Mouse (Mus musculus): Measurements from ENCODE around the gene March9. TPM values are rescaled to one million over a fixed set of nuclear protein-coding genes. Genes with fewer than 3 reads are reported as not detected.
A peak's percentile ranks its signal among the peaks of the same experiment; 100 is the strongest.

Gene March9
- total and polyA plus RNA-seq, 2 experiments from 2014 or later = 9.8 to 84.0 TPM

DNA sequence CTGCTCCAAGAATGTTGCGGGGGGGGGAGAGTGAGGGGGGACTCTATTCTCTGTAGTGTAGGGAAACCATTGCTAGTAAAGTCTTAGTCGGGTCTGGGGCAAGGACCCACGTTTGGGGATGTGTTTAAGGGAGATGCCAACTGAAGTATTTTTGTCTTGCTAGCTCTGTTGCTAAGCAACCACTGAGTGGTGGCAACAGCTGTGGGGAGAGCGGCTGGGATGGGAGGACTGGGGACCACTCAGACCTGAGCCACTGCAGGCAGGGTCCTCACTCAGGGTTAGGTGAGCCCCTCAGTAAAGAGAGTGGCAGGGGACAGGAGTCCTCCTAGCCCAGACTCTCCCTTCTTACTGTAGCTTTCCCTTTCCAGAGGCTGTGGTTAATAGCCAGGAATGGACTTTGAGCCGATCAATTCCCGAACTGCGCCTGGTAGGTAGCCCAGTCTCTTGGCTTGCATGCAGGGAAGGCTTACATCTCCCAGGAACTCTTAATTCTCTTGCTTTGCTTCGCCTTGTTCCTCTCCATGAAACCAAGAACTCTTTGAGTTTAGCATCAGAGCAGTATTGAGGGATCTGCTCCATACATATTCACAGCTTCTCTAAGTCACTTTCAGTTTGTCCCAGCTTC lies 22.1 kb upstream of the March9 start:
- DNase-seq (ENCODE audit: low spot score) (peak; percentile 72), ATAC-seq (ENCODE audit: low FRiP score) (no peak)
- no peak for TF ChIP-seq CTCF (IDR thresholded peaks at IDR 0.05)
- no peaks in the 10 kb centered on the region for H3K27me3 ChIP-seq (ENCODE audit: insufficient read depth, low read length)
- peak overlapping the region; percentile 93 for H3K4me2 ChIP-seq (ENCODE audit: low read depth, low read length, poor library complexity, severe bottlenecking)
- peak overlapping the region; percentile 95 for H3K9ac ChIP-seq (replicated peaks; ENCODE audit: low read length, poor library complexity, severe bottlenecking)
- H3K36me3 ChIP-seq (ENCODE audit: insufficient read depth, low read length) = peaks cover 28% of the 10 kb centered on the region
- H3K4me1 ChIP-seq (ENCODE audit: insufficient read depth, low read length) = peaks cover 18% of the 10 kb centered on the region; the same call in 1 of the 2 replicates
- no peaks in the 10 kb centered on the region for H3K9me3 ChIP-seq (ENCODE audit: low read length)
- 27% methylated on average over 8 of the region's 8 CpGs for WGBS
- 0 out of 2 replicates have a peak overlapping the region, but pooled peaks have one; percentile 26 for H3K27ac ChIP-seq (ENCODE audit: low read depth, low read length)
- peak overlapping the region; percentile 83 for H3K4me3 ChIP-seq (ENCODE audit: low read depth, low read length)

DNA sequence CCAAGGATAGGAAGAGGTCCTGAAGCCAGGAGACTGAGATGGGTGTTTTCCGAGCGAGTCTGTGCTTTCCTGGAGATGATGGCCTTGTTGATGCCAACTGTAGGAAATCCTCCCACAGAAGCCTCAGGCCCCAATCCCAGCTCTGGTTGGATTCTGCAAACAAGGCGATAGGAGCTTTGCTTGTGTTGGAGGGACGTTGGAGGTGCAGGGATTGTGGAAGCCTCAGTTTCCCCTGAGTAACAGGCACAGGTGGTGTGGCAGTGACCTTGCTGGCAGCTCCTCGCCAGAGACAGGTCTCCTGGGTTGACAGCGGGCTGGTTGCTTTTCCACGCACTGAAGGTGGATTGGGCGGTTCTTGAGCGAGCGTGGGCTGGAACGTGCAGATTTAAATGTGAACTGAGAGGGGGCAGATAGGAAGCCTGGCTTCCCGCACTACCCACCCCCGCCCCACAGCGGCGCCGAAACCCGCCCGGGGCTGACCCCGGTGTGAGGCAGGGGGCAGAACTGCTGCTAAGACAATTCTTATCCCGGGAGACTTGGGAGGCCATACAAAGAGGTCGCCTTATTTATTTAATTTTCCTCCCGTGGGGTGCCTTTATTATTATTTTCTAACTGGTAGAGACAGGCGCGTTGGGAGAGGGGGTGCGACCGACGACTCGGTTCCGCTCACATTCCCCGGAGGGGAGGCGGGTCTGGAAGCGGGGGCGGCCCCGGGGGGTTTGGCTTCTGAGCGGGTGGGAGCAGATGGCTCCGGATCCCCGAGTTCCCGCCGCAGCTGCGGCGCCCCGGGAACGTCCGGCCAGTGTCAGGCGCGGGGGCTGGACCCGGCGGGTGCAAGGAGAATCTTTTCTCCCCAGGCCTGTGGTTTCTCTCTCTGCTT lies 21.2 kb upstream of the March9 start:
- peak overlapping the region; percentile 13 for H3K27ac ChIP-seq (ENCODE audit: low read depth, low read length)
- no peaks in the 10 kb centered on the region for H3K27me3 ChIP-seq (ENCODE audit: insufficient read depth, low read length)
- WGBS = 5% methylated on average over 42 of the region's 48 CpGs
- DNase-seq (ENCODE audit: low spot score) (no peak), ATAC-seq (ENCODE audit: low FRiP score) (no peak)
- no peaks in the 10 kb centered on the region for H3K9me3 ChIP-seq (ENCODE audit: low read length)
- TF ChIP-seq CTCF (IDR thresholded peaks at IDR 0.05) = peak; percentile 28
- peaks cover 24% of the 10 kb centered on the region for H3K36me3 ChIP-seq (ENCODE audit: insufficient read depth, low read length)
- peak overlapping the region; percentile 93 for H3K4me2 ChIP-seq (ENCODE audit: low read depth, low read length, poor library complexity, severe bottlenecking)
- peaks cover 20% of the 10 kb centered on the region; the same call in 1 of the 2 replicates for H3K4me1 ChIP-seq (ENCODE audit: insufficient read depth, low read length)
- peak overlapping the region; percentile 95 for H3K9ac ChIP-seq (replicated peaks; ENCODE audit: low read length, poor library complexity, severe bottlenecking)
- peak overlapping the region; percentile 83 for H3K4me3 ChIP-seq (ENCODE audit: low read depth, low read length)

DNA sequence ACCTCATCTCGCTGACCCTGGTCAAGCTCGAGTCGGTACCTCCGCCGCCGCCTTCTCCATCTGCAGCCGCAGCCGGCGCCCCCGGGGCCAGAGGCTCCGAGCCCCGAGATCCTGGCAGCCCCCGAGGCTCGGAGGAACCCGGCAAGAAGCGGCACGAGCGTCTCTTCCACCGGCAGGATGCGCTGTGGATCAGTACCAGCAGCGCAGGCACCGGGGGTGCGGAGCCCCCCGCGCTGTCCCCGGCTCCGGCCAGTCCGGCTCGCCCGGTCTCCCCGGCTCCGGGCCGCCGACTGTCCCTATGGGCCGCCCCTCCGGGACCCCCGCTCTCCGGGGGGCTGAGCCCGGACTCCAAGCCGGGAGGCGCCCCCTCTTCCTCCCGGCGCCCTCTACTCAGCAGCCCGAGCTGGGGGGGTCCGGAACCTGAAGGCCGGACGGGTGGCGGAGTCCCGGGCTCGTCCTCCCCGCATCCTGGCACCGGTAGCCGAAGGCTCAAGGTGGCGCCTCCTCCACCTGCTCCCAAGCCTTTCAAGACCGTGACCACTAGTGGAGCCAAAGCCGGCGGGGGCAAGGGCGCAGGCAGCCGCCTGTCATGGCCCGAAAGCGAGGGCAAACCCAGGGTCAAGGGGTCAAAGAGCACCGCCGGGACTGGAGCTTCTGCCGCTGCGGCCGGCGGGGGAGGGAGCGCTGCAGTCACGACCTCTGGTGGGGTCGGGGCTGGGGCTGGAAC lies 19.8 kb upstream of the March9 start:
- TF ChIP-seq CTCF (IDR thresholded peaks at IDR 0.05) = peak; percentile 57
- Histone ChIP-seq H3K9me3 (ENCODE audit: low read length) (no peaks in the 10 kb centered on the region), H3K27ac (ENCODE audit: low read depth, low read length) (peak overlapping the region; percentile 94), H3K4me3 (ENCODE audit: low read depth, low read length) (peak overlapping the region; percentile 83), H3K9ac (replicated peaks; ENCODE audit: low read length, poor library complexity, severe bottlenecking) (peak overlapping the region; percentile 95), H3K4me2 (ENCODE audit: low read depth, low read length, poor library complexity, severe bottlenecking) (peak overlapping the region; percentile 93), H3K4me1 (ENCODE audit: insufficient read depth, low read length) (peaks cover 23% of the 10 kb centered on the region; the same call in 1 of the 2 replicates), H3K27me3 (ENCODE audit: insufficient read depth, low read length) (no peaks in the 10 kb centered on the region), H3K36me3 (ENCODE audit: insufficient read depth, low read length) (peaks cover 16% of the 10 kb centered on the region)
- peak; percentile 55 for DNase-seq (ENCODE audit: low spot score)
- no peak for ATAC-seq (ENCODE audit: low FRiP score)
- WGBS = 2% methylated on average over 63 of the region's 70 CpGs

DNA sequence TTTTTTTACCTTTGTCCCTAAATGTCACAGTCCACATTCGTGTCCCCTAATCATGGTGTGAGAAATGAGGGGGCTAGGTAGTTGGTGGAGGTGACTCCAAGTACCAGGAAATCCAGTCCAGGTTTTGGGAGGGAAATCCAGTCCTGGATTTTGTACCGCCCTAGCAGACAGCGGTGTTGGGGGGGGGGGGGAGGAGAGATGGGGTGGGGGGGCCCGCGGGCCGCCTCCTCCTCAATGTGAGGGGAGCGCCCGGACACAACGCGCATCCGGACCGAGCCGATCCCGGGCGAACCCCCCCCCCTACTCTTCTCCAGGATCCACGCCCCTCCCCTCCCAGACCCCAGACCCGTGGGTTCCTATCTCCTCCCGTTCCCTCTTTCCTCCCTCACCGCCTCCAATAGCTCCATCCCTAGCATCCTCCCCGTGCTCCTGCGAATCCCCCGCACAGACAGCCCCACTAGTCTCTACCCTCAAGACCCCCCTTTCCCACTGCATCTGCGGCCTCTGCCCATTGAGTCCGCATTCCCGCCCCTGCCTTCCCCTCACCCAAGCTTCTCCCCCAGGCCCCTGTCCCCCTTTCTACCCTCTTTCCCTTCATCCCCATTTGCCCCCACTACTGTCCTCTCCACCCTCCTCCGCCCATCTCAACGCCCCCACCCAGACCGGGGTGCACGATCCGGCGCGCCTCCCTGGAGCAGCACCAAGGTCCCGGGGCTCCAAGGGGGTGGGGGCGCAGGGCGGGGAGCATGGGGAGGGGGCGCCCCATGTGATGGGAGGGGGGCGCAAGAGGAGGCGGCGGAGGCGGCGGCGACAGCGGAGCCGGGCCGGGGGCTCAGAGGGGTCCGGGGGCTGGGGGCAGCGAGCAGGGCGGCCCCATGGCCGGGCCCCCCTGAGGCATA lies 18.9 kb upstream of the March9 start:
- no peak for TF ChIP-seq CTCF (IDR thresholded peaks at IDR 0.05)
- WGBS = 1% methylated on average over 24 of the region's 49 CpGs
- Histone ChIP-seq H3K4me2 (ENCODE audit: low read depth, low read length, poor library complexity, severe bottlenecking) (peak overlapping the region; percentile 93), H3K36me3 (ENCODE audit: insufficient read depth, low read length) (peaks cover 7% of the 10 kb centered on the region; the same call in 1 of the 2 replicates), H3K9me3 (ENCODE audit: low read length) (no peaks in the 10 kb centered on the region), H3K27ac (ENCODE audit: low read depth, low read length) (peak overlapping the region; percentile 94), H3K4me3 (ENCODE audit: low read depth, low read length) (peak overlapping the region; percentile 83), H3K27me3 (ENCODE audit: insufficient read depth, low read length) (no peaks in the 10 kb centered on the region), H3K9ac (replicated peaks; ENCODE audit: low read length, poor library complexity, severe bottlenecking) (peak overlapping the region; percentile 95), H3K4me1 (ENCODE audit: insufficient read depth, low read length) (peaks cover 23% of the 10 kb centered on the region; the same call in 1 of the 2 replicates)
- peak; percentile 72 for ATAC-seq (ENCODE audit: low FRiP score)
- DNase-seq (ENCODE audit: low spot score) = peak; percentile 87

Measured in midbrain, postnatal 0 days (tissue).